Mouse (Mus musculus) layer of hippocampus, postnatal 25 days (tissue): ENCODE results near the gene Sema4d. TPM values are rescaled to one million over a fixed set of nuclear protein-coding genes. Genes with fewer than 3 reads are reported as not detected.
"Not testable (repeated sequence)": the region's sequence is repeated elsewhere in the genome, so short reads cannot be mapped to it uniquely, and the experiment has no call there.

Experiments
- DNase-seq, 2 experiments: peaks; one replicate each; pipeline ENCODE4 v3.0.0; 2022; ENCODE audit warnings: mixed read lengths in 2 of 2, low spot score in 1 of 2; ENCODE audit errors: extremely low spot score in 1 of 2
- total RNA-seq, 2 experiments: library from RNA; stranded (reverse); gene quantifications; 2 replicates each; pipeline ENCODE4 v1.2.3; 2021

Gene Sema4d
- total RNA-seq, 2 experiments from 2014 or later: 127 to 132 TPM

GRCm38 (mm10) chr13:51688688-51689087, 104.9 kb downstream of the Sema4d start:
- no peak for DNase-seq

- DNase-seq: no peak
These were observed 106.6 kb downstream of the Sema4d start for GRCm38 (mm10) chr13:51686966-51687365.

- no peak for DNase-seq
These were observed 108.1 kb downstream of the Sema4d start for GRCm38 (mm10) chr13:51685290-51685966.

GRCm38 (mm10) chr13:51681634-51682033, 111.9 kb downstream of the Sema4d start:
- DNase-seq: no peak

GRCm38 (mm10) chr13:51681076-51681475, 112.5 kb downstream of the Sema4d start:
- DNase-seq: no peak

GRCm38 (mm10) chr13:51679332-51679731, 114.2 kb downstream of the Sema4d start:
- no peak for DNase-seq

GRCm38 (mm10) chr13:51678687-51679086, 114.9 kb downstream of the Sema4d start:
- DNase-seq: no peak

- DNase-seq: no peak
These were observed 115.8 kb downstream of the Sema4d start for GRCm38 (mm10) chr13:51677630-51678185.

- DNase-seq: no peak
These were observed 116.5 kb downstream of the Sema4d start for GRCm38 (mm10) chr13:51677041-51677440.

GRCm38 (mm10) chr13:51676641-51677040, 116.9 kb downstream of the Sema4d start:
- DNase-seq: peak in 1 of 2 experiments; percentile 20

GRCm38 (mm10) chr13:51668195-51668594, 125.4 kb downstream of the Sema4d start:
- not testable (repeated sequence) for DNase-seq

GRCm38 (mm10) chr13:51663561-51663960, 130.0 kb downstream of the Sema4d start:
- DNase-seq: no peak

GRCm38 (mm10) chr13:51659573-51659972, 134.0 kb downstream of the Sema4d start:
- DNase-seq: no peak

GRCm38 (mm10) chr13:51658094-51658493, 135.5 kb downstream of the Sema4d start:
- DNase-seq: no peak

GRCm38 (mm10) chr13:51656516-51657235, 136.9 kb downstream of the Sema4d start:
- DNase-seq: no peak

- no peak for DNase-seq
These were observed 139.6 kb downstream of the Sema4d start for GRCm38 (mm10) chr13:51653961-51654360.

GRCm38 (mm10) chr13:51653159-51653558, 140.4 kb downstream of the Sema4d start:
- no peak for DNase-seq

GRCm38 (mm10) chr13:51651408-51652064, 142.0 kb downstream of the Sema4d start, which contains the start of gene Secisbp2:
TSS of gene Secisbp2 (plus strand) at chr13:51651697.
- DNase-seq: peak; percentile 92 to 97

- no peak for DNase-seq
These were observed 143.8 kb downstream of the Sema4d start for GRCm38 (mm10) chr13:51649740-51650139.

GRCm38 (mm10) chr13:51648237-51648636, 145.3 kb downstream of the Sema4d start:
- DNase-seq: no peak

GRCm38 (mm10) chr13:51647770-51648169, 145.8 kb downstream of the Sema4d start:
- DNase-seq: no peak
